Mouse (Mus musculus) myocyte (in vitro differentiated cells): Measurements from ENCODE around the gene Lrguk.

Experiments used
- POLR2A ChIP-seq: IDR thresholded peaks from one replicate; pipeline ENCODE4 v1.6.1; 2011; ENCODE audit warnings: low read depth, mild to moderate bottlenecking, control low read depth, moderate library complexity; ENCODE audit not compliant: insufficient read length
- USF1 ChIP-seq: IDR thresholded peaks from one replicate; pipeline ENCODE4 v1.6.1; 2011; ENCODE audit warnings: low read depth, mild to moderate bottlenecking, control low read depth, moderate library complexity

DNA sequence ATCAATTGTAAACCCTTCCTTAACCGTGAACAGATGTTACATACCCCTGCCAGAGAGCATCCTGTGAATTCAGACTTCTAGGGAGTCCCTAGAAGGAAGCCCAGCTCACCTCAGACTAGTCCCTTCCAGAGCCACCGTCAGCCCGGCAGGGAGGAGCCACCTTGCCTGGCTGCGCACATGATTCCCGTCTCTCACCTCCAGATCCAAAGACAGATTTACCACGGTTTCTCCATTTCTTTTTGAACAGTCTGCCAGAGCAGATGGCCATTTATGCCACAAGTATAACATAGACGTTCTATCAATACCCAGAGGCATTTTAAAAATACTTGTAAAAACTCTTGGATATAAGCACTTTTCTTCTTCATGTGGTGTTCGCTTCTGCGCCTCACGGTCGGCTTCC is 46.3 kb downstream of the Lrguk start:
- TF ChIP-seq POLR2A, result no peak
- no peak for TF ChIP-seq USF1
